7 mouse cellular contexts compared by ENCODE assay signal in genomic region chr12:80778188-80778936, GRCm38 (mm10). TPM values are rescaled to one million over a fixed set of nuclear protein-coding genes. Genes with fewer than 3 reads are reported as not detected.
DNase-seq lines count a peak whose midpoint lies in the region; ATAC-seq and TF ChIP-seq lines count a peak whose summit lies in the region.

No protein-coding gene starts in this region.

- no peaks in the 10 kb centered on the region for H3K9me3 ChIP-seq in lung, embryonic 14.5 days (ENCODE audit: low read depth, low read length)

- no peak for DNase-seq in lung, embryonic 14.5 days
- DNase-seq in lung, adult 18-20 months: no peak
- DNase-seq in R1 (ENCODE audit: low read depth, low spot score): peak; percentile 61
- peak; percentile 51 to 63 for DNase-seq in spleen, postnatal 14 days (ENCODE audit: low spot score in 2 of 2)
- DNase-seq in gastrocnemius, postnatal 4 days (ENCODE audit: low spot score in 2 of 2): no peak
- DNase-seq in cerebellum, adult 2 months: no peak

- no peak overlapping the region for H3K9ac ChIP-seq in lung, embryonic 14.5 days

- H3K27ac ChIP-seq in lung, embryonic 14.5 days (ENCODE audit: low read depth): no peak overlapping the region
- H3K27ac ChIP-seq in cerebellum, adult 2 months (ENCODE audit: insufficient read depth, low read length): no peak overlapping the region

- ATAC-seq in lung, embryonic 14.5 days (ENCODE audit: insufficient read depth): peak; percentile 80
- ATAC-seq in hematopoietic stem cell, adult 5-6 weeks (replicated peaks in 1 of 2; ENCODE audit: insufficient read depth in 1 of 2, low FRiP score in 2 of 2, low TSS enrichment in 1 of 2, low read depth in 1 of 2, poor library complexity in 2 of 2, severe bottlenecking in 2 of 2): peak; percentile 90 to 93

- H3K4me1 ChIP-seq in lung, embryonic 14.5 days (ENCODE audit: insufficient read depth): no peaks in the 10 kb centered on the region
- H3K4me1 ChIP-seq in cerebellum, adult 2 months (ENCODE audit: control insufficient read depth, insufficient read depth, low read length): peaks cover 4% of the 10 kb centered on the region; the same call in 1 of the 2 replicates

- H3K4me3 ChIP-seq in lung, embryonic 14.5 days (ENCODE audit: low read depth, low read length): no peak overlapping the region
- H3K4me3 ChIP-seq in cerebellum, adult 2 months (replicated peaks; ENCODE audit: insufficient read depth, low read depth, low read length): no peak overlapping the region

- TF ChIP-seq POLR2A in cerebellum, adult 2 months (IDR thresholded peaks at IDR 0.05; ENCODE audit: borderline replicate concordance, insufficient read depth, low read length): no peak

- no peaks in the 10 kb centered on the region for H3K27me3 ChIP-seq in lung, embryonic 14.5 days (ENCODE audit: insufficient read depth, low read length)
- H3K27me3 ChIP-seq in cerebellum, adult 2 months (ENCODE audit: control insufficient read depth, insufficient read depth, low read length): no peaks in the 10 kb centered on the region

- H3K4me2 ChIP-seq in lung, embryonic 14.5 days: 0 out of 2 replicates have a peak overlapping the region, but pooled peaks have one; percentile 27

- no peak for TF ChIP-seq CTCF in lung, embryonic 14.5 days (IDR thresholded peaks at IDR 0.05; ENCODE audit: low read depth)
- TF ChIP-seq CTCF in cerebellum, adult 2 months (IDR thresholded peaks at IDR 0.05; ENCODE audit: borderline replicate concordance, insufficient read depth, low read depth, low read length): no peak

- H3K36me3 ChIP-seq in lung, embryonic 14.5 days (ENCODE audit: insufficient read depth): no peaks in the 10 kb centered on the region

- WGBS in lung, embryonic 14.5 days: 64% methylated on average over 16 of the region's 16 CpGs
- 91% methylated on average over 16 of the region's 16 CpGs for WGBS in cerebellum, adult 2 months

RNA-seq across cellular contexts. Expression of gene Susd6, which starts 11.9 kb away (rescaled TPM):
- 20.5 and 21.2 TPM in 2 replicates for polyA plus RNA-seq in lung, embryonic 14.5 days (2014; fragmentation: Nextera tagmentation; extraction: Ambion mirVana)
- 27.5 and 31.9 TPM in 2 replicates for total RNA-seq in hematopoietic stem cell, adult 5-6 weeks (2017)
- 10 to 100 TPM; 32.4 to 32.5 TPM for total RNA-seq in gastrocnemius, postnatal 4 days (2021)
- polyA plus RNA-seq in cerebellum, adult 2 months (2012; rRNA removed): 46.3 and 54.8 TPM in 2 replicates

RNA-seq across cellular contexts. Expression of gene Ccdc177, which starts 17.9 kb away (rescaled TPM):
- 0.04 and 0.11 TPM in 2 replicates for polyA plus RNA-seq in lung, embryonic 14.5 days (2014; fragmentation: Nextera tagmentation; extraction: Ambion mirVana)
- total RNA-seq in hematopoietic stem cell, adult 5-6 weeks (2017): 0.06 TPM in 1 of 2 replicates, not detected in the other
- total RNA-seq in gastrocnemius, postnatal 4 days (2021): under 1 TPM; 0.12 to 0.13 TPM
- polyA plus RNA-seq in cerebellum, adult 2 months (2012; rRNA removed): 4.9 and 5.4 TPM in 2 replicates

Comparison
In these comparisons a context has a peak if more than half of its experiments do, and no peak if none do; other contexts are left out.
1. DNase-seq: peak in R1 (single experiment) and spleen, postnatal 14 days (2 of 2); none in lung, embryonic 14.5 days (single experiment), lung, adult 18-20 months (0 of 2), gastrocnemius, postnatal 4 days (0 of 2) and cerebellum, adult 2 months (0 of 2).